Mouse (Mus musculus) ES-E14 (cell line): ENCODE data around the gene Tbc1d4.

Source experiments
- MAFK ChIP-seq: IDR thresholded peaks from 2 replicates; pipeline ENCODE4 v1.6.1; 2014; ENCODE audit warnings: mild to moderate bottlenecking, low read depth, low read length, inconsistent platforms; ENCODE audit not compliant: insufficient read depth
- ZC3H11A ChIP-seq: IDR thresholded peaks from 2 replicates; pipeline ENCODE4 v1.6.1; 2012; ENCODE audit warnings: low read depth, mild to moderate bottlenecking, inconsistent platforms, low read length, borderline replicate concordance

DNA sequence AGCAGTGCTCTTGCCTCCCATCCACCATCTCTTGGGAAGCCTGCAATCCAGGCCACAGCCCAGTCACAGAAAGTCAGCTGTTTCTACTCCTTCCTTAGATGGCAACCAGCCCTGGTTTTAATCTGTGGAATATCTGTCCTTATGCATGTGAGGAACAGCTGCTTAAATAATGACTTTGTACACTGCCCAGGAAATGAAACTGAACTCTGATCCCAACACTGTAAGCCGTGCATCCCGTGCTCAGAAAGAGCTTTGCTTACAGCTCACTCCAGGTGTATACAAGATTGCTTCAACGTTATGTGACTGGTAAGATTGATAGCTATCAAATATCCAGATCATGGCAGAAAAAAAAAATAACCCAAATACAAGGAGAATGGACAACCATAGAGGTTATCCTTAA, 143.1 kb downstream of the Tbc1d4 start:
- TF ChIP-seq ZC3H11A (no peak), MAFK (no peak)
